Mouse (Mus musculus) lung, adult 2 months (tissue): ENCODE results near the gene Jag2. TPM values are rescaled to one million over a fixed set of nuclear protein-coding genes. Genes with fewer than 3 reads are reported as not detected.

ENCODE experiments used
- DNase-seq: peaks from one replicate; pipeline ENCODE4 v3.0.0; 2022
- H3K4me1 ChIP-seq: fragments of 200-500 bp; 2 replicates; pipeline ENCODE4 v1.6.1; 2011; ENCODE audit warnings: low read length; ENCODE audit not compliant: control insufficient read depth, insufficient read depth
- H3K4me3 ChIP-seq: fragments of 200-500 bp; replicated peaks from 2 replicates; pipeline ENCODE3; 2011; ENCODE audit warnings: low read depth, mild to moderate bottlenecking, control low read depth, low read length; ENCODE audit errors: extremely low read depth
- CTCF ChIP-seq: fragments of 200-500 bp; IDR thresholded peaks from 2 replicates; pipeline ENCODE4 v1.5.1; 2011; ENCODE audit warnings: mild to moderate bottlenecking, low read length, control low read depth; ENCODE audit not compliant: insufficient read depth
- POLR2A ChIP-seq: fragments of 200-500 bp; IDR thresholded peaks from 2 replicates; pipeline ENCODE4 v1.6.1; 2011; ENCODE audit warnings: low read depth, mild to moderate bottlenecking, control low read depth, low read length, borderline replicate concordance; ENCODE audit errors: extremely low read depth
- WGBS: fragments of 180-500 bp; shearing (Covaris S2); methylation state at CpG from one replicate; pipeline ENCODE4 v1.1.7; 2018; 5-methylcytosine and 5-hydroxymethylcytosine counted together
- polyA plus RNA-seq: library from polyadenylated mRNA; depleted of rRNA; stranded (reverse); fragments of >200 nt; gene quantifications from 2 replicates; pipeline ENCODE4 v1.2.3, GENCODE M21; 2012

The Jag2 gene
- polyA plus RNA-seq, 1 experiment: 62.8 TPM

- H3K4me1 ChIP-seq: peaks cover 15% of the 10 kb centered on the region
- TF ChIP-seq CTCF (no peak), POLR2A (no peak)
- DNase-seq: no peak
- H3K4me3 ChIP-seq: no peak overlapping the region
- 32% methylated on average over 22 of the region's 22 CpGs for WGBS
Observed at GRCm38 (mm10) chr12:112874199-112874598, 55.4 kb downstream of the Jag2 start.

GRCm38 (mm10) chr12:112873452-112874190, 56.0 kb downstream of the Jag2 start:
- Histone ChIP-seq H3K4me1 (peaks cover 15% of the 10 kb centered on the region), H3K4me3 (no peak overlapping the region)
- DNase-seq: peak; percentile 60
- WGBS: 22% methylated on average over 18 of the region's 18 CpGs
- TF ChIP-seq POLR2A (no peak), CTCF (peak; percentile 86)

- TF ChIP-seq CTCF (no peak), POLR2A (no peak)
- Histone ChIP-seq H3K4me1 (peaks cover 15% of the 10 kb centered on the region), H3K4me3 (no peak overlapping the region)
- no peak for DNase-seq
- 79% methylated on average over 10 of the region's 10 CpGs for WGBS
Observed at GRCm38 (mm10) chr12:112872991-112873390, 56.6 kb downstream of the Jag2 start.

GRCm38 (mm10) chr12:112871272-112871671, 58.3 kb downstream of the Jag2 start:
- TF ChIP-seq POLR2A (no peak), CTCF (no peak)
- Histone ChIP-seq H3K4me1 (peaks cover 6% of the 10 kb centered on the region; the same call in 1 of the 2 replicates), H3K4me3 (no peak overlapping the region)
- DNase-seq: no peak
- 89% methylated on average over 2 of the region's 2 CpGs for WGBS

- TF ChIP-seq CTCF: no peak
- no peak for TF ChIP-seq POLR2A
- no peak overlapping the region for H3K4me3 ChIP-seq
- WGBS: 42% methylated on average over 13 of the region's 13 CpGs
- H3K4me1 ChIP-seq: 0 out of 2 replicates have a peak, but pooled peaks cover 2% of the 10 kb centered on the region
- DNase-seq: no peak
Observed at GRCm38 (mm10) chr12:112870775-112871174, 58.8 kb downstream of the Jag2 start.

GRCm38 (mm10) chr12:112869783-112870204, 59.8 kb downstream of the Jag2 start:
- Histone ChIP-seq H3K4me1 (0 out of 2 replicates have a peak, but pooled peaks cover 2% of the 10 kb centered on the region), H3K4me3 (no peak overlapping the region)
- no peak for TF ChIP-seq POLR2A
- TF ChIP-seq CTCF: no peak
- 12% methylated on average over 16 of the region's 16 CpGs for WGBS
- no peak for DNase-seq

- H3K4me3 ChIP-seq: no peak within 1 kb of the TSS
- 0 out of 2 replicates have a peak, but pooled peaks cover 2% of the 10 kb centered on the region for H3K4me1 ChIP-seq
- 56% methylated on average over 13 of the region's 13 CpGs for WGBS
- TF ChIP-seq CTCF: no peak
- TF ChIP-seq POLR2A: no peak
- DNase-seq: no peak
Observed at GRCm38 (mm10) chr12:112868178-112869087, 61.1 kb downstream of the Jag2 start, which contains the start of gene Gpr132. TSS of gene Gpr132 (minus strand) at chr12:112868228.

GRCm38 (mm10) chr12:112867106-112867674, 62.4 kb downstream of the Jag2 start:
- TF ChIP-seq POLR2A: no peak
- no peak for TF ChIP-seq CTCF
- WGBS: 88% methylated on average over 7 of the region's 7 CpGs
- DNase-seq: no peak
- Histone ChIP-seq H3K4me3 (no peak overlapping the region), H3K4me1 (0 out of 2 replicates have a peak, but pooled peaks cover 2% of the 10 kb centered on the region)
